Mouse (Mus musculus): ENCODE data around the gene Nrbp1. TPM values are rescaled to one million over a fixed set of nuclear protein-coding genes. Genes with fewer than 3 reads are reported as not detected.
"Not testable (repeated sequence)": the region's sequence is repeated elsewhere in the genome, so short reads cannot be mapped to it uniquely, and the experiment has no call there.

Gene Nrbp1
- polyA plus RNA-seq, 3 experiments from 2014 or later = 84.6 to 104 (median 84.9) TPM

DNA sequence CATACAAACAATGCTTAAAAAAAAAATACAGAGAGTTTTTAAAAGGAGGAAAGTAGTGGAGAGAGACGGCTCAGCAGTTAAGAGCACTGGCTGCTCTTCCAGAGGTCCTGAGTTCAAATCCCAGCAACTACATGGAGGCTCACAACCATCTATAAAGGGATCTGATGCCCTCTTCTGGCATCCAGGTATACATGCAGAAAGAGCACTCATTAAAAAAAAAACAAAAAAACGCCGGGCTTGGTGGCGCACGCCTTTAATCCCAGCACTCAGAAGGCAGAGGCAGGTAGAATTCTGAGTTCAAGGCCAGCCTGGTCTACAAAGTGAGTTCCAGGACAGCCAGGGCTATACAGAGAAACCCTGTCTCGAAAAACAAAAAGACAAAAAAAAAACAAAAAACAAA, 24.1 kb upstream of the Nrbp1 start:
- not testable (repeated sequence) for ATAC-seq

- ATAC-seq = peak; percentile 24
Measured at GRCm38 (mm10) chr5:31218294-31218693, 22.4 kb upstream of the Nrbp1 start.

DNA sequence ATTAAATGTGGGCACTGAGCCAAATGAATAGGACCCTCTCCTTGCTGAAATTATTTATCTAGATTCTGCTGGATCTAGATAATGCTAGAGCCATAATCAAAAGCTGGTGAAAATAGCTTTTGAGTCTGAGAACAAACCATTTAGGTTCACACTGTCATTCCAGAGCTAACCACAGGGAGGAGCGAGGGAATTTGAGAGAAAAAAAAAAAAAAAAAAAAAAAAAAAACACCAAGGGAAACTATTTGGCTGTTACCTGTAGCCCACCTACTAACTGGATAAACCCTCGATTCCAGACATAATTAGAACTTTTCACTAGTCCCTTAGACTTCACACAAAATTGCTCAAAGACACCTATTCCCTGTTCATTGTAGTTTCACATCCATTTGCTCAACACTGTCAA, 21.6 kb upstream of the Nrbp1 start:
- ATAC-seq = no peak

GRCm38 (mm10) chr5:31219474-31219873, 21.2 kb upstream of the Nrbp1 start:
- ATAC-seq = no peak

GRCm38 (mm10) chr5:31219911-31220447, 20.7 kb upstream of the Nrbp1 start:
- ATAC-seq = peak; percentile 31

DNA sequence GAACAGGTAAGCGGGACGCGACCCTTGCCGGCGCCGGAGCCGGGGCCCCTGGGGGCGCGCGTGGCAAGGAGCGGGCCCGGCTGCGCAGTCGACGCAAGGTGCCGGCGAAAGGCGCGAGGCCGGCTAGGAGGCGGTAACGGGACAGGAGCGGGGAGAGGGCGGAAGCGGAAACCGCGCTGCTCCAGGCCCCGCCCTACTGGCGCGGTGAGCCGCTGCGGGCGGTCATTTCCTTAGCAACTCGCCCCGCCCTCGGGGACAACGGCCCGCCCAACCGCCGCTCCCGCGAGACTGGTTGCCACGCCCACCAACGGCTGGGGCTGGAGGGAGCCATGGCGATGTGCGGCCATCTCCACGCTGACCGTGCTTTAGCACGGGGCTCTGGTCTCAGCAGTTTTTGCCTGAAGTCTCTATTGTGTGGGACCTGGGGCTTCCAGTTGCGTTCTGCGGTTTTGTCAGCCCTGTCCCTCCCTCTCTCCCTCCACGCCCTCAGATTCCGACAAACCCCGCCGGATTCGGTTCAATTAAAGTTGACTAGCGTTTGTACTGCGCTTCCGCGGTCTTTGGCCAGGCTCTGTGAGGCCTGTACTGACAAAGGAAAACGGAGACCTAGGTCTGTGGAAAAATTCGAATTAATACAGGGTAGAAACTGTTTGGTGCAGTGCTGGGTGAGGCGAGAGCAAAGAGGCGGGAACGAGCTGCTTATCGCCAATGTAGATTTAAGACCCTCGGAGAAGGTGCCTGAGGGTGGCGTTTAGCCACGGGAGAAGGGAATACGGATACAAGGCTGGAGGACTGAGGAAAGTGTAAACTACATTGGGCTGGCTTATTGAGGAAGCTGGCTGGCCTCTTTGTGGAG, 20.0 kb upstream of the Nrbp1 start, which contains the start of gene Ppm1g:
Ppm1g (minus strand) TSS at position 240 of the 856 bp plus-strand sequence.
- peak; percentile 92 for ATAC-seq

- ATAC-seq = no peak
Measured at GRCm38 (mm10) chr5:31221304-31221945, 19.2 kb upstream of the Nrbp1 start.

DNA sequence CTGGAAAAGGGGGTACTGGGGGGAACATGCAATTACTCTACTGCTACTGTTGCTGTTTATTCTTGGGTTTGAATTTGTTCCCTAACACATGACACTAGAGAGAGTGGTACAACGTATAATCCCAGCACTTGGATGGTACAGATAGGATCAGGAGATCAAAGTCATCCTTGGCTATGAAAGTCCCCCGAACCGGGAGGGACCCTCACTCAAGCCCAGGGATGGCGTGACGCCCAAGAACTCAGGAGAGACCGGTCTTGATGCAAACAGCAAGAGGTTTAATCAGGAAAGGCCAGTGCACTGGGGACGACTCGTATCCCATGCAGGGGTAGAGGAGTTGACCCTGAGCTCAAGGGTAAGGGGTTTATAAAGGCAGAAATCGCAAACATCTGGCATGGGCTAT, 18.0 kb upstream of the Nrbp1 start:
- no peak for ATAC-seq

- no peak for ATAC-seq
Measured at GRCm38 (mm10) chr5:31226641-31227040, 14.0 kb upstream of the Nrbp1 start.

DNA sequence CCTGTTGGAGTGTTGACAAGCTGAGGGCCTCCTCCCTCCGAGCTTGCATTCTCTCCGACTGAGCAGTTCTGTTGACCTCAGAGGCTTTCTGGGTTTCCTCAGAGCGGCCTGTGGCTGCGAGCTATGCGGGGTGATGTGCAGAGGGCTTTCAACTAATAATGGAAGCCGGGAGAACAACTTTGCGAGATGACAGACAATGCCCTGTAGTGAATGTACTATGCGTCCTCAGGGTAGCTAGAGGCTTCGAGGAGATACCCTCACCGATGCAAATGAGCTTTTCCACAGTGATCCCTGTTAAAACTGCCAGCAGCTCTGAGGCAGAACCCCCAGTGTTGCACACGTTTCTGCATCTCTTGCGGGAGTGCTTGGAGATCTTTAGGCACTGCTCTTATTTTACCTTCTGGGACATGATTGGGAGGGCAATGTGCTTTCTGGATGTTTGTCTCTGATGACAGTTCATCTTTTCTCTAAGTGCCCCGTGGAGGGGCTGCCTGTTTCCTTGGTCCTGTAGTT, 914 bp downstream of the Nrbp1 start:
- peak; percentile 15 for ATAC-seq

- no peak for ATAC-seq
Measured at GRCm38 (mm10) chr5:31242191-31242590, 1.5 kb downstream of the Nrbp1 start.

DNA sequence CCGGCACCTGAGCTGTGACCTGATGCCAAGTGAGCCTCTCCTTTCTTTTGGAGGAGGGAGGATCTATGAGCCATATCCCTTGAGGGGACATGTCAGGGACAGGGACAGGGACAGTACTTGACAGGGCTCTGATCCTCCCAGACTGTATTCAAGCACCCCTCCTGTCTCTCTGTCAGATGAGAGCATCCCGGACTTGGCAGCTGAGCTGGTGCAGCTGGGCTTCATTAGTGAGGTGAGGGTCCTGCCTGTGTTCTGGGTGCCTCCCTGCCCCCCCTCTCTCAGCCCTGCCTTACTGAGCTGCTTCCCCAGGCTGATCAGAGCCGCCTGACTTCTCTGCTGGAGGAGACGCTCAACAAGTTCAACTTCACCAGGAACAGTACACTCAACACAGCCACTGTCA, 10.1 kb downstream of the Nrbp1 start:
- no peak for ATAC-seq

DNA sequence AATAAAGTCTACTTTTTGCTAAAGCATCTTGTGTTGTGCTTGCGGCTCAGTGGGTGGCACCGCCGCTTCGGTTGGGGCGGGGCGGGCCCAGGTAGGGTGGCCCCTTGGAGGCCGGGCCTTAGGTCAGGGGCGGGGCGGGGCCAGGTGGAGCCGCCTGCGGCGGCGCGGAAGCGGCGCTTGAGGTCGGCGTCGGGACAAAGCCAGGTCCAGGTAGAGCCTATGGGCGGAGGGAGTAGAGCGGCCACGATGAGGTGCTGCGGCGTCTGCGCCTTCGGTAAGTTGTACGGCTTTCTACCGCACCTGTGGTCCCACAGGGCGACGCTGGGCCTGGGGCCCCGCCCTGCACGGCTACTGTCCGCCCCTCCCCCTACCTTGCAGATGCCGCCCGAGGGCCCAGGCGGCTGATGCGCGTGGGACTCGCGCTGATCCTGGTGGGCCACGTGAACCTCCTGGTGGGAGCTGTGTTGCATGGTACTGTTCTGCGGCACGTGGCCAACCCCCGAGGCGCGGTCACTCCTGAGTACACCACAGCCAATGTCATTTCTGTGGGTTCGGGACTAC, 11.0 kb downstream of the Nrbp1 start, which contains the start of gene Krtcap3:
Krtcap3 (plus strand) TSS at position 151 of the 561 bp plus-strand sequence.
- ATAC-seq = peak; percentile 47

GRCm38 (mm10) chr5:31252151-31252550, 11.5 kb downstream of the Nrbp1 start:
- no peak for ATAC-seq

- no peak for ATAC-seq
Measured at GRCm38 (mm10) chr5:31252795-31253545, 12.3 kb downstream of the Nrbp1 start.

DNA sequence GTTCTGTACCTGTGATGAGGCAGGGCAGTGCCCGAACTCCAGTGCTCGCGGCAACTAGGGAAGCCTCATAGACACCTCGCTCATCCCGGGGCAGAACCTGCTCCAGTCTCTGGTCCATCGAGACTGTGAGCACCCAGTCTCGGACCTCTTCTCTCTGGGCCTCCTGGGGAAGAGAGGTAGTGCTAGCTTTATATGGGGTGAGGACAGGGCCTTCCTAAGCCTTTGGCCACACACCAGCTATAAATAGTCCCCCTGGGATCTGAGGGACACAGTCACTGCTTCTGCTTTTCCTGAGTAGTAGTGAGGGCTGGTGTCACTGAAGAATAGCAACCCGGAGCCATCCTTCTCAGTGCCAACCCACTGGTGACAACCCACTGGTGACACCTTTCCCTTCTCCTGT, 13.1 kb downstream of the Nrbp1 start:
- no peak for ATAC-seq

- ATAC-seq = no peak
Measured at GRCm38 (mm10) chr5:31254452-31254851, 13.8 kb downstream of the Nrbp1 start.

- ATAC-seq = no peak
Measured at GRCm38 (mm10) chr5:31254901-31255300, 14.2 kb downstream of the Nrbp1 start.

DNA sequence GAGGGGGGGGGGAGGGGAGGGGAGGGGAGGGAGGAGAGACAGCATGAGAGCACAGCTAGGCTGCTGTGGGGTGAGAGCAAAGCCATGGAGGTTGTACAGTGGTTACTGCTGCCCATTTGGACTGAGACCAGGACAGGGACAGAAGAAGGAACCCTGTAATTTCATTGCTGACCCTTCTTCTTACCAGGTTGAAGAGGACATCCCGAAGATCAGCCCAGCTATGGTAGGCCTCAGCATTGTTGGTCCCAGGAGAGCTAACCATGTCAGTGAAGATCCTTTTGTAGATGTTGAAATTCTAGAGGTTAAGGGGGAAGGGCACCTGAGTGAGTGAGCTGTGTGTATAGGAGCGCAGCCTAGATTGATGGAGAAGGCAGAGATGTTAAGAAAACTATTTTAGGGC, 14.7 kb downstream of the Nrbp1 start:
- ATAC-seq = no peak

GRCm38 (mm10) chr5:31255971-31256370, 15.3 kb downstream of the Nrbp1 start:
- ATAC-seq = peak; percentile 67

GRCm38 (mm10) chr5:31257616-31258015, 17.0 kb downstream of the Nrbp1 start:
- ATAC-seq = no peak

DNA sequence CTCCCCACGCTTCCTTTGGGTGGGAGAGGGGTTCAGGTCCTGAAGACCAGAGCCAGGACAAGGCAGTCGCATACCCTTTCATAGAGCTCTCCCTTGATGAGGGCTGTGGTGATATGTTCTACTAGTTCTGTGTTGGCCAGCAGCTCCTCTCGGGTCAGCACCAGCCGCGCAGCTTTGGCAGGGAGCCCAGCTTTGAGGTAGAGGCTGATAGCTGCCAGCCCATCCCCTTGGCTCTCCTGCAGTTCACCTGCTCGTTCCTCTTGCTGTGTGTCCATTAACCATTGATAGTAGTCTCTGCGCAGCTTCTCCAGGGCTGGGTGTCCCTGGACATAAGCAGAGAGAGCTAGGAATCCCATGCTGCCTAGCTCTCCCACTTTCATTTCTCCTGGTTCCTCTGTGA, 25.4 kb downstream of the Nrbp1 start:
- no peak for ATAC-seq
